Mouse (Mus musculus): ENCODE measurements at regions not wholly inside any gene's neighbourhood (a gene's known extent, or its start where the extent isn't known, plus 50 kb on each side); places are given as distances from the start of the nearest gene placed in this dataset.

DNA sequence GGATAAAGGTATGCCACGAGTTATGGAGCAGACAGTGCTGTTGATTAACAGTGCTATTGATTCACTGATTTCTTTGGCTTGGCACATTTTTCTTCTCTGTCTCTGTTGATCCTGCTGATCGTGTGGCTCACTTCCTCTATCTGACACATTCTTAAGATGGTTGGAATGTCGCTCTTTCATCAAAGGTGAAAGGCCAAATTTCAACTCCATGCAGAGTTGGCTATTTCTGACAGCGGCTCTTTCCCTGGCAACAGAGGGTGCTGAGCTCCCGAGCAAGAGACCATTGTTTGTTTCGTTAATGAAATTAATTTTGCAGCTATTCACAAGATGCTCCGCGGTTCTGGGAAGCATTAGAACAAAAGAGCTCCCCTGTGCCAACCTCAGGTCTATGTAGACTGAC lies 180.3 kb downstream of the Cog6 start:
- H3K9me3 ChIP-seq (ENCODE audit: control insufficient read depth, low read depth, low read length), result no peaks in the 10 kb centered on the region
- no peak overlapping the region for H3K4me2 ChIP-seq (replicated peaks; ENCODE audit: low read depth, low read length)
- H3K9ac ChIP-seq (replicated peaks; ENCODE audit: low read depth, low read length), result no peak overlapping the region
- H3K4me1 ChIP-seq (ENCODE audit: control insufficient read depth, insufficient read depth, low read length), result 0 out of 2 replicates have a peak, but pooled peaks cover 6% of the 10 kb centered on the region
- no peak overlapping the region for H3K4me3 ChIP-seq (ENCODE audit: low read depth, low read length)
- ATAC-seq (ENCODE audit: insufficient number of reproducible peaks, insufficient read depth, low FRiP score, low read depth), result no peak
- H3K36me3 ChIP-seq (ENCODE audit: control insufficient read depth, insufficient read depth, low read length), result no peaks in the 10 kb centered on the region
- WGBS, result 29% methylated on average over 8 of the region's 8 CpGs
- no peaks in the 10 kb centered on the region for H3K27me3 ChIP-seq (ENCODE audit: control insufficient read depth, insufficient read depth, low read length)
- H3K27ac ChIP-seq (ENCODE audit: low read length), result no peak overlapping the region

DNA sequence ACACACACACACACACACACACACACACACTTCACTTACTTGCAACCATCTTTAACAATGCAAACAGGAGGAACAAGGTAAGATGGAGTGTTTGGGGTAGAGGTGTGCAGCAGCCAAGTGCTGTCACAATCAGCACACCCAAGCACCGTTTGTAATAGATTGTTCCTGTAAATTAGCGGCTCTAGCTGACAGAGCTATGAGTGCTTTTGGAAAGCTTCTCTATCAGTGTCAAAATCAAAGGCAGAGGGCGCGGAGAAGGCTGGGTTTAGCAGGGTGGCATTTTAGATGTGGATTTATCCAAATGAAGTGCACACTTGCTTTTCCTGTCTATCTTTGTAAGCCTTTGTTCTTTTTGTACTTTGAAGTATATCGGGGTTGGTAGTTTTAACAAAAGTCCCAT lies 184.6 kb downstream of the Cog6 start:
- Histone ChIP-seq H3K27ac (ENCODE audit: low read length) (no peak overlapping the region), H3K27me3 (ENCODE audit: control insufficient read depth, insufficient read depth, low read length) (no peaks in the 10 kb centered on the region), H3K4me1 (ENCODE audit: control insufficient read depth, insufficient read depth, low read length) (no peaks in the 10 kb centered on the region), H3K9me3 (ENCODE audit: control insufficient read depth, low read depth, low read length) (no peaks in the 10 kb centered on the region), H3K4me3 (ENCODE audit: low read depth, low read length) (no peak overlapping the region), H3K9ac (replicated peaks; ENCODE audit: low read depth, low read length) (no peak overlapping the region), H3K4me2 (replicated peaks; ENCODE audit: low read depth, low read length) (no peak overlapping the region), H3K36me3 (ENCODE audit: control insufficient read depth, insufficient read depth, low read length) (no peaks in the 10 kb centered on the region)
- ATAC-seq (ENCODE audit: insufficient number of reproducible peaks, insufficient read depth, low FRiP score, low read depth), result no peak
- whole genome bisulfite sequencing, result 56% methylated on average over 5 of the region's 5 CpGs

DNA sequence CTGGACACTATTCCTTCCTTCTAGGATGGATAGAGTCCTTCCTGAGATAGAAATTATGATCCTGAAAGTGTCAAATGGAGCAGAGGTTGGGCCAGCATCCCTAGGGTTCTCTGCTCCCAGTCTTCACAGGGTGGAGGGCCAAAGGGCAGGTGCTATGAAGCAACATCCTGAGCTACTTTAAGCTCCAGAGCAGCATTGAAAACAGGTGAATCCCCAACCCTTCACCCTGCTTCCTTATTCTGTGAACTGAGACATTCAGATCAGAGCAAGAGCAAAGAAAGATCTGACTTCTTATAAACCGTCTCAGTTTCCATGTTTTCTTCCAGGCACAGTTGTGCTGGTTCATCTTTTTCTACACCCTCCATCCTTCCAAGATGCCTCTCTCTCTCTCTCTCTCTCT lies 185.1 kb downstream of the Cog6 start:
- Histone ChIP-seq H3K4me1 (ENCODE audit: control insufficient read depth, insufficient read depth, low read length) (no peaks in the 10 kb centered on the region), H3K36me3 (ENCODE audit: control insufficient read depth, insufficient read depth, low read length) (no peaks in the 10 kb centered on the region), H3K4me3 (ENCODE audit: low read depth, low read length) (no peak overlapping the region), H3K27ac (ENCODE audit: low read length) (no peak overlapping the region), H3K27me3 (ENCODE audit: control insufficient read depth, insufficient read depth, low read length) (no peaks in the 10 kb centered on the region), H3K4me2 (replicated peaks; ENCODE audit: low read depth, low read length) (no peak overlapping the region), H3K9me3 (ENCODE audit: control insufficient read depth, low read depth, low read length) (no peaks in the 10 kb centered on the region), H3K9ac (replicated peaks; ENCODE audit: low read depth, low read length) (no peak overlapping the region)
- no peak for ATAC-seq (ENCODE audit: insufficient number of reproducible peaks, insufficient read depth, low FRiP score, low read depth)
- WGBS, result 63% methylated on average over 1 of the region's 1 CpGs

DNA sequence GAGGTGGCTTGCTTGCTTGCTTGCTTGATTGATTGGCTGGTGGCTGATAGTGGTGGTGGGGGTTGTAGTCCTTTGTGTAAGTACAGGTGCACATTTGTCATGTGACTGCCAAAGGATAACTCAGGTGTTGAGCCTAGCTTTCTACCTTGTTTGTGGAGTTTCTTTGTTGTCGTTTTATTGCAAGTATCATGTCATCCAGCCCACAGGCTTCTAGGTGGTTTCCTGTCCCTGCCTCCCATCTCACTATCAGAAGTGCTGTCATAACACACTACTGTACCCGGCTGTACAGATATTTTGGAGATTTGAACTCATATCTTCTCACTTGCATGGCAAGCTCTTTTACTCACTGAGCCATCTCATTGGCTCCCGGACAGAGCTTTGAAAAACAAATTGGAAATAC lies 186.9 kb downstream of the Cog6 start:
- Histone ChIP-seq H3K9ac (replicated peaks; ENCODE audit: low read depth, low read length) (no peak overlapping the region), H3K4me2 (replicated peaks; ENCODE audit: low read depth, low read length) (no peak overlapping the region), H3K27ac (ENCODE audit: low read length) (no peak overlapping the region), H3K9me3 (ENCODE audit: control insufficient read depth, low read depth, low read length) (no peaks in the 10 kb centered on the region), H3K36me3 (ENCODE audit: control insufficient read depth, insufficient read depth, low read length) (no peaks in the 10 kb centered on the region), H3K4me3 (ENCODE audit: low read depth, low read length) (no peak overlapping the region), H3K27me3 (ENCODE audit: control insufficient read depth, insufficient read depth, low read length) (no peaks in the 10 kb centered on the region), H3K4me1 (ENCODE audit: control insufficient read depth, insufficient read depth, low read length) (no peaks in the 10 kb centered on the region)
- WGBS, result 92% methylated on average over 3 of the region's 3 CpGs
- ATAC-seq (ENCODE audit: insufficient number of reproducible peaks, insufficient read depth, low FRiP score, low read depth), result no peak

DNA sequence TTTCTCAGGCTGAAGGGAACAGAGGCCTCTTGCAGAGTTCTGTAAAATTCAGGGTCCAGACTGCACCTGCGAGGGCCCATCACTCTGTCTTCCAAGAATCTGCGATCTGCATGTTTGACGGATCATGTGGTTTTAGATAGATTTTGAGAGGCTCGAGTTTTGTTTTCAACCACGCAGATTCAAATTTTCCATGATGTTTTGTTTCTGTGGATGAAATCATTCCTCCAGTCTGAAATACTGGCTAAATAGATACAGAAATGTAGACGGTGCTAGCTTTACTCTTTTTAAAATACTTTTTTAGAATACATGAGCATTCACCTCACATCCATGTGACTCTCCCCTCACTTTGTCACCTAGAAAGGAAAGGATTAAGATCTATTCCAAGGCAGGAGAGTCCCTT lies 188.0 kb downstream of the Cog6 start:
- Histone ChIP-seq H3K36me3 (ENCODE audit: control insufficient read depth, insufficient read depth, low read length) (no peaks in the 10 kb centered on the region), H3K9ac (replicated peaks; ENCODE audit: low read depth, low read length) (no peak overlapping the region), H3K27me3 (ENCODE audit: control insufficient read depth, insufficient read depth, low read length) (no peaks in the 10 kb centered on the region), H3K4me2 (replicated peaks; ENCODE audit: low read depth, low read length) (no peak overlapping the region), H3K27ac (ENCODE audit: low read length) (no peak overlapping the region), H3K4me3 (ENCODE audit: low read depth, low read length) (no peak overlapping the region), H3K9me3 (ENCODE audit: control insufficient read depth, low read depth, low read length) (no peaks in the 10 kb centered on the region), H3K4me1 (ENCODE audit: control insufficient read depth, insufficient read depth, low read length) (no peaks in the 10 kb centered on the region)
- 89% methylated on average over 6 of the region's 6 CpGs for WGBS
- no peak for ATAC-seq (ENCODE audit: insufficient number of reproducible peaks, insufficient read depth, low FRiP score, low read depth)

DNA sequence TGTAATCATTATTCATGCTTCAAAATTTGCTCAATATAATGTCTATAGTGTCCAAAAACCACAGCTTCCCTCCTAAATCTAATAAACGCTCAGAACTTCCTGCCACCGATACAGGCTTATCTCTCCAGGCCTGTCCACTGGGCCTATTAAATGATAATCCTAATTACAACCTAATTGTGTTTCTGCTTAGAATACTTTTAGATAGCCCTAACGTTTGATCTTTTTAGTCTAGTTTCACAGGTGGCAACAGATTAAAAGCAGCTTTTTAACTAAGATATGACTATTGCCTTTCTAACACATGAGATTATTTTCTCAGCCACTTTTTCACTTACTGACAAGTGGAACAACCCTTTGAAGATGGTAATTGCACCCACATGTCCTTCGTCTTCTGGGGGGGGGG lies 188.6 kb downstream of the Cog6 start:
- Histone ChIP-seq H3K9ac (replicated peaks; ENCODE audit: low read depth, low read length) (no peak overlapping the region), H3K4me2 (replicated peaks; ENCODE audit: low read depth, low read length) (no peak overlapping the region), H3K4me3 (ENCODE audit: low read depth, low read length) (no peak overlapping the region), H3K4me1 (ENCODE audit: control insufficient read depth, insufficient read depth, low read length) (no peaks in the 10 kb centered on the region), H3K27ac (ENCODE audit: low read length) (no peak overlapping the region), H3K9me3 (ENCODE audit: control insufficient read depth, low read depth, low read length) (no peaks in the 10 kb centered on the region), H3K36me3 (ENCODE audit: control insufficient read depth, insufficient read depth, low read length) (no peaks in the 10 kb centered on the region), H3K27me3 (ENCODE audit: control insufficient read depth, insufficient read depth, low read length) (no peaks in the 10 kb centered on the region)
- 59% methylated on average over 4 of the region's 4 CpGs for WGBS
- ATAC-seq (ENCODE audit: insufficient number of reproducible peaks, insufficient read depth, low FRiP score, low read depth), result no peak

DNA sequence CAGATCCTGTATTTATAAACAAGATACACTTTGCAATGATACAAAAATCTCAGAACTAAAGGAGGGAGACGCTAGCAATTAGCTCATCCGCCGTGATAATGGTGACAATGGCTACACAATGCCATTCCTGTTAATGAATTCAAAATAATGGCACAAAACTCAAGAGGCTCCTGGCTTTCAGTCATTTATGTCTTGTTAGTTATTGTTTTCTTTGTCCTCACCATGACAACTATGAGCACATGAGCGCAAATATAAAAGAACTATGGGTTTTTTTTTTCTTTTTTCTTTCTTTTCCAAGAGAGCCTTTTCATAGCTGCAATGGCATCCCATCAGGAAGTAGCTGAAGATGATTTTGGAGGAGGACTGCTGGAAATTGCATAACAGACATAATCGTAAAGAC lies 194.2 kb downstream of the Cog6 start:
- Histone ChIP-seq H3K9ac (replicated peaks; ENCODE audit: low read depth, low read length) (no peak overlapping the region), H3K4me1 (ENCODE audit: control insufficient read depth, insufficient read depth, low read length) (no peaks in the 10 kb centered on the region), H3K27me3 (ENCODE audit: control insufficient read depth, insufficient read depth, low read length) (no peaks in the 10 kb centered on the region), H3K9me3 (ENCODE audit: control insufficient read depth, low read depth, low read length) (no peaks in the 10 kb centered on the region), H3K4me2 (replicated peaks; ENCODE audit: low read depth, low read length) (no peak overlapping the region), H3K36me3 (ENCODE audit: control insufficient read depth, insufficient read depth, low read length) (no peaks in the 10 kb centered on the region), H3K4me3 (ENCODE audit: low read depth, low read length) (no peak overlapping the region), H3K27ac (ENCODE audit: low read length) (no peak overlapping the region)
- ATAC-seq (ENCODE audit: insufficient number of reproducible peaks, insufficient read depth, low FRiP score, low read depth), result no peak
- WGBS, result 84% methylated on average over 5 of the region's 5 CpGs

DNA sequence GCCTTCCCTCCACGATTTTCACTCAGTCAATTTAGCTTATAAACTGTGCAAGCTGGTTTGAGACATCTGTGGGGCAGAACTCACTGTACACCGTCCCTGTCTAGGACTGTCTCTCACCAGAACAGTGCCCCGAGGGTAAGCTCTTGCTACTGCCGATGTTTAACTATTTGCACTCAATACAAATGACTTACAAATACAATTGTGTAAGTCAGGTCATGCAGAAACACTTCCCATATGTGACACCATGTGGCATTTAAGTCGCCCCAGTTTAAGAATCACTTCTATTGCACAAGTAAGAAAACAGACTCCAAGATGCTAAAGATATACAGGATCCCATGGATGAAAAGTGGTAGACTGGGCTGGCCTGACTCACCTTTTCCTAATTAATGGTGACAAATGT lies 195.6 kb downstream of the Cog6 start:
- Histone ChIP-seq H3K36me3 (ENCODE audit: control insufficient read depth, insufficient read depth, low read length) (no peaks in the 10 kb centered on the region), H3K4me3 (ENCODE audit: low read depth, low read length) (no peak overlapping the region), H3K4me2 (replicated peaks; ENCODE audit: low read depth, low read length) (no peak overlapping the region), H3K9me3 (ENCODE audit: control insufficient read depth, low read depth, low read length) (no peaks in the 10 kb centered on the region), H3K9ac (replicated peaks; ENCODE audit: low read depth, low read length) (no peak overlapping the region), H3K4me1 (ENCODE audit: control insufficient read depth, insufficient read depth, low read length) (no peaks in the 10 kb centered on the region), H3K27ac (ENCODE audit: low read length) (no peak overlapping the region), H3K27me3 (ENCODE audit: control insufficient read depth, insufficient read depth, low read length) (no peaks in the 10 kb centered on the region)
- ATAC-seq (ENCODE audit: insufficient number of reproducible peaks, insufficient read depth, low FRiP score, low read depth), result no peak
- 43% methylated on average over 5 of the region's 5 CpGs for WGBS

DNA sequence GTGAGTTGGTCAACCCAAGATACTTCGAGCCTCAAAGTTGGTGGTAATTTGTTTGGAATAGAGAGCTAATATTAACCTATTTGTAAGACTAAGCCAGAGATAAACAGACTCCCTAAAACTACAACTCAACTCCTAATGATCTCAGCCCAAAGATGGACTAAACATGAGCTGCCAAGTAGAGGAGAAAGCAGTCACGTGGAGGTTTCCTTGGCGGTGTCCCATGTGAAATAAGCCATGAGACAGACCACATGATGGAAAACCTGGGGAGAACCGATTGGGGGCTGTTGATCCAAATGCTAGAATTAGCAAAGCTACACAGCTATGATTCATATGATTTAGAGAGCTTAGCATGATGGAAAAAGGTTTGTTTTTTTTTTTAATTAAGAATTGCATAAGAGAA lies 198.6 kb downstream of the Cog6 start:
- Histone ChIP-seq H3K4me2 (replicated peaks; ENCODE audit: low read depth, low read length) (no peak overlapping the region), H3K27ac (ENCODE audit: low read length) (no peak overlapping the region), H3K9me3 (ENCODE audit: control insufficient read depth, low read depth, low read length) (no peaks in the 10 kb centered on the region), H3K4me1 (ENCODE audit: control insufficient read depth, insufficient read depth, low read length) (no peaks in the 10 kb centered on the region), H3K36me3 (ENCODE audit: control insufficient read depth, insufficient read depth, low read length) (no peaks in the 10 kb centered on the region), H3K4me3 (ENCODE audit: low read depth, low read length) (no peak overlapping the region), H3K9ac (replicated peaks; ENCODE audit: low read depth, low read length) (no peak overlapping the region), H3K27me3 (ENCODE audit: control insufficient read depth, insufficient read depth, low read length) (no peaks in the 10 kb centered on the region)
- WGBS, result 73% methylated on average over 4 of the region's 4 CpGs
- no peak for ATAC-seq (ENCODE audit: insufficient number of reproducible peaks, insufficient read depth, low FRiP score, low read depth)

Data from stomach, embryonic 14.5 days (tissue).